Mouse (Mus musculus) right cerebral cortex, postnatal 10 days (tissue): ENCODE measurements at regions not wholly inside any gene's neighbourhood (a gene's known extent, or its start where the extent isn't known, plus 50 kb on each side); places are given as distances from the start of the nearest gene placed in this dataset.

Source experiments
- DNase-seq, 2 experiments: peaks; one replicate each; pipeline ENCODE4 v3.0.0; 2021; ENCODE audit warnings: low spot score in 2 of 2

DNA sequence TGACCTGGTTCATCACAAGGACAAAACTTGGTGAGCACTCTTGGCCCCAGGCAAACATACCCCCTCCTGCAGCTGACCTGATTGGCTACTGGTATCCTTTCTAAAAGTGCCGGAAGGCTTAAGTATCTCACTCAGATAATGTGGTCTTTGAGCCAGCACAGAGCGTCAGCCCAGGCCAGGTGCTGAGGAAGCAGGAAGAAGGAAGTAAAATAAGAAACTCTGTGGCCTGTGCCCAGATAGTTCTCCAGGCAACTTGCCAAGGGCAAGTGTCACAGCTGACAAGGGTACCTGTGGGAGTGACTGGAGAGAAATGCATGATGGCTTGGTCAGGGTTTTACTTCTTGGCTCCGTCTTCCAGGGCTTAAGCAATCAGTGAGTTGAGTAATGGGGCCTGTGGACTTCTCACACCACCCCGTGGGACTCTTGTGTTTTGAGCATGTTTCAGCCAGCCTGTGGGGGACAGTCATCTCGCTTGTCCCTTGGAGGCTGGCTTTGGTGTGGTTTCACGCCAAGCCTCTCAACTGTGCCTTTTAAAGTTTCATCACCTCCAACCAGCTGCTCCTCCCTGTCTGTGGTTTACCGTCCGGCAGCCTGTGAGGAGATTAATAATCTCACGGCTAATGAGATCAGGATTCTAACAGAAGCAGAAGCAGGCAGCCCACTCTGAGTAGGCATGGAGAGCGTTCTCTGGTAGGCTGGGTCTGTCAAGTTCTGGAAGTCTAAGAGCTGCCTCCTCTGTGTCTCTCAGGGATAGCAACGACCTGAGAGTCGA, 356.8 kb downstream of the Agtpbp1 start:
- no peak for DNase-seq

DNA sequence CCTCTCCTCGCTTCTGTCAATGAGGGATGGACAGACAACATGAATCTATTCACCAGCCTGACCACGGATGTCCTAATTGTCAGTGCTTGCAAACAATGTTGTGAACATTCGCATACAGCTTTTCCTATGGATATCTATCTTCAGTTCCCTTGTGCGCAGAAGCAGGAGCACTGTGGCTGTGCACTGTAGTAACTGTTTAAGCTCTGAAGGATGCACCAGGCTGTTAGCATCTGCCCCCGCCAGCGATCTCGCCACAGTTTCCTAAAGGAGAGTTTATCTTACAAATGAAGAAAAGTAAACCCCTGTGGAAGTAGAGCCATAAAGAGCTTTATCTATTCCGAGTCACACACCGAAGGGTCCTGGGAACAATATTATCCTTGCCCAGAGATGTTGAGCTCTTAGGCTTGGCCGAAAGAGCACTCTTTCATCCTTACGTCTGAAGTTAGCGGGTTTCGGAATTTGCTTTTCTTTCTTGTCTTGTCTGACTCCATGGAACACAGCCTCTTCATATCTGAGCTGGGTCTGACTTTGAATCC, 357.4 kb downstream of the Agtpbp1 start:
- DNase-seq, result no peak

GRCm38 (mm10) chr13:59220587-59220986, 364.4 kb downstream of the Agtpbp1 start:
- DNase-seq, result no peak

DNA sequence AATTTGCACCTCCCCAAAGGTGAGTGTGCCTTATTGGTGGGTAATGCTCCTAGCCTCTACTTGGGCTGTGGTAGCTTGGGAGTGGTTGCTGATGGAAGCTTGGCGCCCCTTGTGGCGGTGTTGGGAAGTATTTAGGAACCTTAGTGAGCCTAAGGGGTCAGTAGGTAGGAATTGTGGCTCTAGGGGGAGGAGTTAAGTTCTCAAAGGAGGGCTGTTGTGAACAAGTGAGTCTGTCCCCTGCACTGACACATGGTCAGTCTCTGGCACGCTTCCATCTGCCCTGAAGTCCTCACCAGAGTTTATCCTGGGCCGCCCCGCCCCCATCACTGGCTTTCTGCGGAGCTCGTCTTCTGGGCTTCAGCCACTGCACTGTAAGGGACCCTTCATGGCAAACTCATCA, 364.9 kb downstream of the Agtpbp1 start:
- peak in 1 of 2 experiments; percentile 39 for DNase-seq

DNA sequence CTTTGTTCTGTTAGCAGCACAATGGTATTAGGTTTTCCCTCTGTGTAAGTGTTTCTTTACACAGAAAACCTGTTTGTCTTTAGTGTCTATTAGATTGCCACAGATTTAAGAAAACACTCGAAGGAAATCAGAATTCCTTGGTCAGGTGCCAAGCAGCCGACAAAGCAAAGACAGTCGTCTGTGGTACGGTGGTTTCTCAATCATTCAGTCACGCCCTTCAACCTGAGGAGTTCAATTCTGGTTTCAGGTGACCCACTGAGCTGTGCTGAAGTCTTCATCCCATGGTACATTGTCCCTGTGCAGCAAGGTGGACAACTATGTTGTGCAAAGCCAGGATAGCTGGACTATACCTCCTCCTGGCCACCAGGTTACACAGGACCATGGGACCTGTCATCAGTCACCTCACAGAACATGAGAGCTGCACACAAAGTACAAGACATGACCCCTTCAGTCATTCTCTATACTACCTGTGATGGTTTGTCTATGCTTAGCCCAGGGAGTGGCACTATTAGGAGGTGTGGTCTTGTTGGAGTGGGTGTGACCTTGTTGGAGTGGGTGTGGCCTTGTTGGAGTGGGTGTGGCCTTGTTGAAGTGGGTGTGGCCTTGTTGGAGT, 368.2 kb downstream of the Agtpbp1 start:
- DNase-seq, result no peak

DNA sequence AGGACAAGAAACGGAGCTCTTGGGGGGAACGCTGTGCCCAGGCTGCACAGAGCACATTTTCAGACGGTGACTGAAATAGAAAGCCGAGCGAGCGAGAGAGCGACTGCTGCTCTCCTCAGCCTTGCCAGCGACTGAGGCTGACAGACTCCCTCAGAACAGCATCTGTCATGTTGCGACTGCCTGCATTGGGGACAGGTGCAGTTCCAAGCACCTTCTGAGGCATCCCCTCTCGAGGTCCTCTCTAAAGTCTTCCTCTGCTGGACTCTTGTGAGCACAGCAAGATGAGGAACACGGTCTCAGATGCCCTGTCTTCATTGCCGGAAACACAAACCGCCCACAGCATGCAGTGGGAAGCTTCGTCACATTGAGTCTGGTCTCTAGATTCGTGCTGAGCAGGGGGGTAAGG, 372.7 kb downstream of the Agtpbp1 start:
- DNase-seq, result peak; percentile 85 to 90

DNA sequence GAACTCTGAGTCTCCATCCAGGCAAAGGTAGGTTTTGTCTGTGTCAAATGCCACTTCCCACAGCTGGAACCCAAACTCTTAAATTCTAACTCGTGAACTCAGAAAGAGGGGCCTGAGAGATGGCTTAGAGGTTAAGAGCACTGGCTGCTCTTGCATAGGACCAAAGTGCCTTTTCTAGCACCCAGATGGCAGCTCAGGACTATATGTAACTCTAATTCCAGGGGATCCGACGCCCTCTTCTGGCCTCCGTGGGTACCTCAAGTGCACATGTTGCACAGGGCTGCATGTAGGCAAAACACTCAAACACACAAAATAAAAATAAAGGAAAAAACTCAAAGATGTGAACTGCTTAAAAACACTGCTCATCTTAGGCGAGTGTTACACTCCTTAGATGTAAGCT, 374.2 kb downstream of the Agtpbp1 start:
- DNase-seq, result no peak

GRCm38 (mm10) chr13:59206186-59206585, 378.8 kb downstream of the Agtpbp1 start:
- DNase-seq, result no peak

DNA sequence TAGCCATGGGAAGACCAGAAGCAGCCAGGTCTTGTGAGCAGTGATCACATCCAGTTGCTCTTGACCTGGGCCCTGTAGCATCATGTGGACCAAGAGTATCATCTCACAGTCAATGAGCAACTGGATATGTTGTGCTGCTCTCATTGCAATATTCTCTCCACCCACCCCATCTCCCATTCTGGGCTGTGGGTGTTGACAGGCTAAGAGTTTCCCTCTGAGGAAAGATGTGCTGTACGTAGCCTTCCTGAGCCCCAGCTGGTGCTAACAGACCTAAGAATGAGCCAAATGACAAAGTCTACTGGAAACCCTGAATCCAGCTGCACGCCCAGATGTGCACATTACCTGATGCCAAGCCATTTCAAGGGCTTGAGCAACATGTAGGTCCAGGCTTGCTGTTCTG, 380.5 kb downstream of the Agtpbp1 start:
- no peak for DNase-seq

DNA sequence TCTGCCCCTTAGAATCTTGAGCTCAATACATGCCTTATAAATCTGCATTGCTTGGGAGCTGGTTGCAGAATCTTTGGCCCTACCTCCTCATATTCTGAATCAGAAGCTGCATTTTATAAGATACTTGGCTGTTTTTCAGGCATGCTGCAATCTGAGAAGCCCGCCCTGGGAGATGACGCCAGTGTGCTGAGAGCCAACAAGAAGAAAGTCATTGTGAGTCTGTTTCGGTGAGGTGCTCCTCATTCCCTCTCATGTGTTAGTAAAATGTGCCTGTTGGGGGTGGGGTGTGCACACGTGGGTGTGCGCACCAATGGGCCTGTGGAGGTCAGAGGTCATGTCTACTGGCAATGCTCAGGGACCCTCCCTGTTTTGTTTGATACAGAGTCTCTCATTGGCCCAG, 388.7 kb downstream of the Agtpbp1 start:
- DNase-seq, result no peak

DNA sequence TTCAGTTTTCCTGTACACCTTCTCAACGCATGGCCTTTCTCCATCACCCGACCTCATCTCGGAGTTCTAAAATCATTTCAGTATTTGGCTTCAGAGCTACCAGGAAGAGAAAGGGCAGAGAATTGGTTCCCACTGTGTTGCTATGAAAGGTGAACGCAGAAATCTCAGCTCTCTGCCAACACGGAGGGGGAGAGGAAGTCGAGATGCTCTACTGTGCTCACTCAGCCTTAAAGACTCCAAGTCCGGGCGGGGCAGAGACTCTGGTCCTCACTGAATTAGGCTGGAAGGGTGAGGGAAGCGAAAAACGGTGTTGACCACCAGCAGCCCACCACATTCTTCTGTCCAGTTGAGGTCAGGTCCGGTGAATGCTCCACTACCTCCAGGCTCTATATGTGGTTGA, 382.1 kb downstream of the Ntrk2 start:
- no peak for DNase-seq
